Mouse (Mus musculus) bone marrow, adult 2 months (tissue): Measurements from ENCODE around the gene Ankrd12.

Source experiments
- CTCF ChIP-seq: fragments of 200-500 bp; IDR thresholded peaks from 2 replicates; pipeline ENCODE4 v1.5.1; 2011; ENCODE audit warnings: low read length, control low read depth; ENCODE audit not compliant: control insufficient read depth, insufficient read depth
- POLR2A ChIP-seq: fragments of 200-500 bp; IDR thresholded peaks from 2 replicates; pipeline ENCODE4 v1.6.1; 2011; ENCODE audit warnings: low read depth, mild to moderate bottlenecking, control low read depth, low read length, borderline replicate concordance; ENCODE audit not compliant: control insufficient read depth

GRCm38 (mm10) chr17:65927077-65927476 lies 149.8 kb downstream of the Ankrd12 start:
- no peak for TF ChIP-seq POLR2A
- TF ChIP-seq CTCF, result no peak
